Mouse (Mus musculus) myocyte (in vitro differentiated cells): ENCODE measurements at regions not wholly inside any gene's neighbourhood (a gene's known extent, or its start where the extent isn't known, plus 50 kb on each side); places are given as distances from the start of the nearest gene placed in this dataset.

Experiments used
- POLR2A ChIP-seq: IDR thresholded peaks from one replicate; pipeline ENCODE4 v1.6.1; 2011; ENCODE audit warnings: low read depth, mild to moderate bottlenecking, control low read depth, moderate library complexity; ENCODE audit not compliant: insufficient read length
- POLR2AphosphoS2 ChIP-seq: IDR thresholded peaks from one replicate; pipeline ENCODE4 v1.6.1; 2011; ENCODE audit warnings: low read depth, control low read depth; ENCODE audit not compliant: insufficient read length
- TCF3 ChIP-seq: IDR thresholded peaks from one replicate; pipeline ENCODE4 v1.6.1; 2011; ENCODE audit warnings: low read depth, control low read depth; ENCODE audit not compliant: insufficient read length
- USF1 ChIP-seq: IDR thresholded peaks from one replicate; pipeline ENCODE4 v1.6.1; 2011; ENCODE audit warnings: low read depth, mild to moderate bottlenecking, control low read depth, moderate library complexity

DNA sequence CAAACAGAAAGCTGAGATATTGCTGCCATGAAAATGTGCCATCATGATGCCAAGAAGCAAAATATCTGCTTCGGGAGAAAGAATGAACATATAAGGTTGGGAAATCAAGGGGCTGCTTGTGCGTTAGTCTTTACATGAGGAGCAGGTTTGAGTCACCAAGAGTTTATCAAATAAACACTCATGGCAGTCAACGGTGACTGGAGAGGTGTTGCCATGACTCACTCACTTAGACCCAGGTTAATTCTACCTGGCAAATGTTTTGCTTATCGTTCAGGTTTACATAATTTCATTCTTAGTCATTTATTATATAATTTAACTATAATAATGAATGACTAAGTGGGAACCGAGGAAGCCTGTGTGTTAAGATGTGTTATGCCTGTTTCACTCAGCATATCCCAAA, 85.2 kb upstream of the Atp2b1 start:
- no peak for TF ChIP-seq POLR2A
- no peak for TF ChIP-seq TCF3
- TF ChIP-seq POLR2AphosphoS2 = no peak
- TF ChIP-seq USF1 = no peak
